Mouse (Mus musculus) bone marrow, adult 2 months (tissue): ENCODE measurements at regions not wholly inside any gene's neighbourhood (a gene's known extent, or its start where the extent isn't known, plus 50 kb on each side); places are given as distances from the start of the nearest gene placed in this dataset.
"Not testable (repeated sequence)": the region's sequence is repeated elsewhere in the genome, so short reads cannot be mapped to it uniquely, and the experiment has no call there.

Experiments
- H3K27ac ChIP-seq: fragments of 200-500 bp; 2 replicates; pipeline ENCODE4 v1.5.1; 2012; ENCODE audit warnings: low read depth, mild to moderate bottlenecking, control low read depth, inconsistent platforms, low read length; ENCODE audit not compliant: control insufficient read depth, poor library complexity, insufficient read depth
- H3K4me1 ChIP-seq: fragments of 200-500 bp; 2 replicates; pipeline ENCODE4 v1.6.1; 2011; ENCODE audit warnings: low read length; ENCODE audit not compliant: control insufficient read depth, insufficient read depth
- H3K4me3 ChIP-seq: fragments of 200-500 bp; replicated peaks from 2 replicates; pipeline ENCODE3; 2011; ENCODE audit warnings: mild to moderate bottlenecking, low read depth, low read length, control low read depth; ENCODE audit not compliant: control insufficient read depth
- CTCF ChIP-seq: fragments of 200-500 bp; IDR thresholded peaks from 2 replicates; pipeline ENCODE4 v1.5.1; 2011; ENCODE audit warnings: low read length, control low read depth; ENCODE audit not compliant: control insufficient read depth, insufficient read depth
- POLR2A ChIP-seq: fragments of 200-500 bp; IDR thresholded peaks from 2 replicates; pipeline ENCODE4 v1.6.1; 2011; ENCODE audit warnings: low read depth, mild to moderate bottlenecking, control low read depth, low read length, borderline replicate concordance; ENCODE audit not compliant: control insufficient read depth
- WGBS: fragments of 180-500 bp; shearing (Covaris S2); methylation state at CpG from one replicate; pipeline ENCODE4 v1.1.7; 2018; 5-methylcytosine and 5-hydroxymethylcytosine counted together

DNA sequence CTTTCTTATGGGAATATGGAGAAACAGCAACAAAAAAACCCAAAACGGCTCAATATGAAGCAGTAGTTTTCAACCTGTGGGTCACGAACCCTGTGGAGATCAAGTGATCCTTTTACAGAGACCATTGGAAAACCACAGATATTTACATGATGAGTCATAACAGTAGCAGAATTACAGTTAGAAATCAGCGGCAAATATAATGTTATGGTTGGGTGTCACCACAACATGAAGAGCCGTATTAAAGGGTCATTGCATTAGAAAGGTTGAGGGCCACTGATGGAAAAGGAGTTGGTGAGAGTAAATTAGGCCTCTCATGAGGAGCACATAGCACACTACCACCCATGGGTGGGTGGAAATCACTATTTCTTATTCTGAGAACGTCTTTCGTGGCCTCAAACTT, 225.6 kb downstream of the Dact1 start:
- Histone ChIP-seq H3K4me1 (no peaks in the 10 kb centered on the region), H3K4me3 (no peak overlapping the region), H3K27ac (no peak overlapping the region)
- WGBS = 86% methylated on average over 6 of the region's 6 CpGs
- no peak for TF ChIP-seq POLR2A

DNA sequence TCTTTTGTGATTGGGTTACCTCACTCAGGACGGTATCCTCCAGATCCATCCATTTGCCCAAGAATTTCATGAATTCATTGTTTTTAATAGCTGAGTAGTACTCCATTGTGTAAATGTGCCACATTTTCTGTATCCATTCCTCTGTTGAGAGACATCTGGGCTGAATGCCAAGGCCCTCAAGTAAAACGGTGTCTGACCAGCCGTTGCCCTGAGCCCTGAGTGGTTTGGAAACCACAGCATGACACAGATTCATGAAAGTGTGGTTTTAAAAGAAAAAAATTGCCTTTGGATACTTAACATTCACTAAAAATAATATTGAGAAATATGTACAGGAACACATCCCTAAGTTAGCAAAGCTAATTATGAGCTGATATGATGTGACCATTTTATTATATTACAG, 226.1 kb downstream of the Dact1 start:
- not testable (repeated sequence) for H3K4me1 ChIP-seq, H3K27ac ChIP-seq, H3K4me3 ChIP-seq
- WGBS = 31% methylated on average over 3 of the region's 3 CpGs

DNA sequence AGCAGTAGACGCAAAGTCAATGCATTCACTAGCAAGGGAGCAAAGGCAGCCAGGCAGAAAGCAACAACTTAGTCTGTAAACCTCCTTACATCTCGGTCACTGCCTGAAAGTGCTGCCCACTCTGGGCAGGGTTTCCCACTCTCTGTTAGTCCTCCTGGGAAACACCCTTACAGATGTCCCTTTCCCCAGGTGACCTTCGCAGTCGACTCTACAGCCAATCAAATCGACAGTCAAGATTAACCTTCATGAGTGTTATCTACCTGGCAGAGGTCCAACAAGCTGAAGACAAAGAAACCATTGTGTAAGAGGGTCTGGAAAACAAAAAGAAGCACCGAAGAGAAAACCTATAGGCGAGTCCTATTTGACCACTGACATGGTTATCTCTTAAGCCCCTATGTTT, 229.0 kb downstream of the Dact1 start:
- no peak overlapping the region for H3K27ac ChIP-seq
- TF ChIP-seq POLR2A (no peak), CTCF (no peak)
- 84% methylated on average over 7 of the region's 7 CpGs for WGBS
- no peak overlapping the region for H3K4me3 ChIP-seq
- no peaks in the 10 kb centered on the region for H3K4me1 ChIP-seq

DNA sequence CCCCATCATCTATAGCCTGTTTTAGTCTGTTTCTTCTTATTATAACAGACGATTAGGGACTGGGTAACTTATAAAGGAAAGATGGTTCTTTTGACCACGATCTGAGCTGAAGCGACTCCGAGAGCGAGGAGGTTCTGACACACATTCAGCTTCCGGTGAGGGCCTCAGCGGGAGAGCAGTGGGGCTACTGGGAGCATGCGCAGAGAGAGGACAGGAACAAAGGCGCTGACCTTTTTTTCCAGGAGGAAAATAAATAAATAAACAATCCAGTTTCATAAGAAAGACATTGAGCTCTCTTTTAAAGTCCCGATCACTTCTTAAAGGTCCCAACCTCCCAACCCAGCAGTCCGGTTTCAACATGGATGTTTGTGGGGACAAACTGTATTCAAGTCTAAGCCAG, 230.6 kb downstream of the Dact1 start:
- Histone ChIP-seq H3K4me1 (no peaks in the 10 kb centered on the region), H3K27ac (no peak overlapping the region), H3K4me3 (no peak overlapping the region)
- TF ChIP-seq POLR2A (no peak), CTCF (no peak)
- WGBS = 84% methylated on average over 11 of the region's 11 CpGs

DNA sequence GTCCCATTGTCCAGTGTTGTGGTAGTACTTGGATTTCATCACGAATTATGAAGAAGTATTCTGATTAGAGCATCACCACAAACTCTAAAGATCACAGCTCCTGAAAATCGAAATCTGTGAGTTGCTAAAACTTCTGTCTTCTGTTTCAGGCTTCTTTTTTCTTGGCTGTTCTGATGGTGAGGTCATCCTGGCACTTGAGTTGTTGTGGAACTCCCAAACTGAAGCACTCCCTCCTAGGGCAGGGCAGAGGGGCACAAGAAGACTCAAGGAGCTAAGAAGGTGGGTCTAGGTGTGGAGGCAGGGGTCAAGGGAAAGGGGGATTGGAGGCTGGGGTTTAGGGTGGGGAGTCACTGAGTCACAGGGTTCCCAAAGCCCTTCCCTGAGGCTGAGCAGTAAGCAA, 232.3 kb downstream of the Dact1 start:
- no peak overlapping the region for H3K27ac ChIP-seq
- no peaks in the 10 kb centered on the region for H3K4me1 ChIP-seq
- H3K4me3 ChIP-seq = no peak overlapping the region
- 49% methylated on average over 2 of the region's 2 CpGs for whole genome bisulfite sequencing
- TF ChIP-seq POLR2A (no peak), CTCF (no peak)

DNA sequence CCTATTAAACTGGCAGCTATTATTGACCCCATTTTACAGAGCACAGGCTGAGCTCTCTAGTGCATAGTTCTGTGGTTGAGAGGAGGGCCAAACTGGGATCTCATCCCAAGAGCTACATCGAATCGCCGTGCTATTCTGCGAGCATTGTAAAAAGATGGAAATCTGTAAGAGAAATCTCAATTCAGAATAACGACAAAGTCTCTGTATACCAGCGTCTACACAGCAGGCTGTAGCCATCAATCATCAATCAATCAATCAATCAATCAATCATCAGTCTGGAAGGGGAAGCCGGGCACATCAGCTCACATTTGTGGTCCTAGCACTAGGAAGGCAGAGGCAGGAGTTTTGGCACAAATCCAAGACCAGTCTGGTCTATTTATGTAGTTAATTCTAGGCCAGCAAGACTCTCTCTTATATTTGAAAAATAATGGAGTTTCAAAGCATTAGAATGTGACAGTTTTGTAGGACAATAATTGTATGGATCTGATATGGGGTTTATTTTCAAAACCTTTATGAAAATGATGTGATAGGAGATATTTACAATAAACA, 234.0 kb downstream of the Dact1 start:
- TF ChIP-seq POLR2A (no peak), CTCF (no peak)
- 68% methylated on average over 7 of the region's 7 CpGs for whole genome bisulfite sequencing
- Histone ChIP-seq H3K4me3 (no peak overlapping the region), H3K27ac (no peak overlapping the region), H3K4me1 (no peaks in the 10 kb centered on the region)

DNA sequence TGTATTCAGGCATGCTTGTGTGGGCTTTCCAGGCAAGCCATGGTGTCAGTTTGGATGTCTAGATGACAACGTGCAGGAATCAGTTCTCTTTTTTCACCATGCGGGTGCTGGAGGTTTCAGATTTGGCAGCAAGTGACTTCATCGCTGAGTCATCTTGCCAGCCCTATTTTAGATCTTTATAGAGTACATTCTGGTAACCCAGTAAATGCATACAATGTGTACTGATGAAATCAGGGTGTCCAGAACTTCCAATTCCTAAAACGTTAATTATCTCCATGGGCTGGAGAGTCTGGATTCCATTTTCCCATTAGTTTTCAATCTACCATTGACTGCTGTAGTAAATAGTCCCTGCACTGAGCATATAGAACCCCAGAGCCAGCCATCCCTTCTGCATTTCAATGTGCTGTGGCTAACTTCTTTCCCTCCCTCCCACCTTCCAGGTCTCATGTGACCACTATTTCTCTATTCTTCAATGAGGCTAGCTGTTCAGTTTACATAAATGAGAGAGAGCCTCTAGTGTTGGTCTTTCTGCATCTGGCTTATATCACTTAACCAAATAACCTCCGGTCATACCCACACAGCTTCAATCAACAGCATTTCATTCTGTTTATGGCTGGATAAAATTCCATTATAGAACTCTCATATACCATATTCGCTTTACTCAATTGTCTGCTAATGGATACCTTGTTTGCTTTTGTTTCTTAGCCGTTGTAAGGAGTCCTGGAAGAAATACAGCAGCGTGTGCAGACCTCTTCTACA, 234.9 kb downstream of the Dact1 start:
- WGBS = 41% methylated on average over 8 of the region's 8 CpGs
- no peak overlapping the region for H3K27ac ChIP-seq

DNA sequence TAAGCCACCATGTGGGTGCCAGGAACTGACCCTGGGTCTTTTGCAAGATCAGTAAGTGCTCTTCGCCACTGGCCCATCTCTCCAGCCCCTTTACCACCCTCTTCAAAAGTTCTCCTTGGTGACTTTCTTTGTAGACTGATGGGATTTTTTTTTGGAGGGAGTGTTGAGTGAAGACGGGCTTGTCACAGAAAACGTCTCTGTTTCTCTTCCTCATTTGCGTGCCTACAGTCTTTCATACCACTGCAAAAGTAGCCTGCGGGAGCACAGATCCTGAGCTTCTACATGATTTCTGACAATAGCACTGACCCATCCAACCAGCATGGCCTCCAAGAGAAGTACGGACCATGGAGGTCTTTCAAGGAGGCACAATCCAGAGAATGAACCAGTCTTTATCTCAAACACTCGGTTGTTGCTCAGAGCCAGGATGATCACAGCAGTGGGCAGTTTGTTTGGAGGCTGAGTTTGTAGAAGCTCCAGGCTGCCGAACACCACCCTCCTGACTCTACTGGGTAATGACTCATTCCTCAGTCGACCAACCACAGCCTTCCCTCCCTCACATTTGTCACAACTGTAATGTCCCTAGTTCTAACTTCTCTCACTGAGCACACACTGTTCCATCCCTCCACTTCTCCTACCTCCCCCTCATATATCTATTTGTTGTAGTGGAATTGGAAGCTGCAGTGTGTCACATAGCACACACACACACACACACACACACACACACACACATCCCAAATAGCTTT, 237.0 kb downstream of the Dact1 start:
- WGBS = 57% methylated on average over 9 of the region's 9 CpGs
- TF ChIP-seq CTCF = no peak
- Histone ChIP-seq H3K27ac (no peak overlapping the region), H3K4me3 (no peak overlapping the region), H3K4me1 (no peaks in the 10 kb centered on the region)

More for the DNA sequence above, 234.9 kb downstream of the Dact1 start:
- no peak for TF ChIP-seq POLR2A
- TF ChIP-seq CTCF = no peak
- Histone ChIP-seq H3K4me1 (no peaks in the 10 kb centered on the region), H3K4me3 (no peak overlapping the region)

DNA sequence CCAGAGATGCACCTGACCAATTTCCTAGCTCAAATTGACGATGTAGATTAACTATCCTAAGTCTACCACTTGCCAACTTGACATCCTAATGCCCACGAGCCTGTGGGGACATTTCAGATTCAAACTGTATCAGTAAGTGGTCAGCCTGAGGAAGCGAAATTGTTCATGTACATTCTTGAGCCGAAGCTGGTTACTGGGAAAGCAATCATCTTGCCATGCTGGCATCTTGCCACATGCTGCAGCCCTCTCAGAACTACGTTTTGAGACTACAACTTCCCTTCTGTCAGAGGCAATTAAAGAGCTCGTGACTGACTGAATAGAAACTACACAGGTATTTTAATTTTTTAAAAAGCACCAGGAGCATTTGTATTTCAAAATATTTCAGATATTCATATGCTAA, 239.7 kb downstream of the Dact1 start:
- Histone ChIP-seq H3K4me3 (no peak overlapping the region), H3K4me1 (no peaks in the 10 kb centered on the region), H3K27ac (no peak overlapping the region)
- no peak for TF ChIP-seq POLR2A
- TF ChIP-seq CTCF = no peak
- WGBS = 20% methylated on average over 6 of the region's 6 CpGs

DNA sequence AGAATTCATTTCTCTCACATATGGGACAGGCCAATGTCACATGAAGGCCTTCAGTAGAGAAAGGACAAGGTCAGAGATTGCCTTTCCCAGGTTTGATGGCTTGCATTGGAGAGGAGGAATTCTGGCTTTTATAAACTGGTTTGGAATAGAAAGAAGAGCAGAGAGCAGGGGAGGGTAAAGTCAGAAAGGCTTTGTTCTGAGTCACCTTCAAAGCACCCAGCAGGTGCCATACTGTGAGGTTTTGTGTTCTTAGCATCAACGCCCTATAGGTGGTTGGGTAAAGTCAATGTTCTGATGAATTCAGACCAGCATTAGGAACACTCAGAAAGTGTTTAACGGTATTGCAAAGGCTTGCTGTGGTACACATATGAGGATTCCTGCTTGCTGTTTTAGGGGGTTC, 244.5 kb downstream of the Dact1 start:
- 68% methylated on average over 2 of the region's 2 CpGs for WGBS
- TF ChIP-seq POLR2A = no peak
- no peak for TF ChIP-seq CTCF
- H3K27ac ChIP-seq = no peak overlapping the region
- H3K4me1 ChIP-seq = no peaks in the 10 kb centered on the region
- H3K4me3 ChIP-seq = no peak overlapping the region
